Mouse (Mus musculus): ENCODE measurements around the gene Btf3l4. TPM values are rescaled to one million over a fixed set of nuclear protein-coding genes. Genes with fewer than 3 reads are reported as not detected.

The Btf3l4 gene
- total and polyA plus RNA-seq, 3 experiments = 8.8 to 119 (median 88.3) TPM

DNA sequence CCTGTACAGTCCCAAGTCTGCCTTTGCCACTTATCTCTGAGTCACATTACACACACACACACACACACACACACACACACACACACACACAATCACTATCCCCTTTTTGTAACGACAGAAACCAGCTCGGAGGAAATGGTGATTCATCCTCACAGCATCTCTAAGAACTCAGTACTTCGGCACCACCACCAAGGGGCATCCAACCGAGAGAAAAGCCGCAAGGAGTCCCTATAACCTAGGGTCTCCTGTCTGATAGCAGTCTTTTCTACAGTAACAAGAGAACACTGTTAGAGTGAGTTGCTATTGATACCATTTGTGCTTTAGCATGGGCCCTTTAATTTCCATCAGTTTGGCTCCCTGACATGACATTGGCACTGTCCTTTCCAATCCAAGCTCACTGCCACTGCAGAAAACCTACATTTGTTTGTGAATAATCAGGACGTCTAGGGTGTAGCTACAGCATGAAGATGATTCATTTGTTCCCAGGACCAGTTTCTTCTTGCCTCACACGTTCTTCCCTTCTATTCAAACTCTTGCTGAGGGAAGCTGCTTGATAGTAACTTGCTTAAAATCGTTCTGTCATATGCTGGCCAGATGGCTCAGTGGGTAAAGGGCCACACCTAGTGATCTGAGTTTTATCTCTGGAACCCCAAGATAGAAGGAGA, 50.9 kb downstream of the Btf3l4 start:
- peaks cover 25% of the 10 kb centered on the region for H3K27me3 ChIP-seq (ENCODE audit: insufficient read depth, low read length)
- H3K36me3 ChIP-seq (replicated peaks) = no peaks in the 10 kb centered on the region
- H3K4me3 ChIP-seq (ENCODE audit: low read depth, low read length) = no peak overlapping the region
- TF ChIP-seq CTCF (IDR thresholded peaks at IDR 0.05; ENCODE audit: low read depth, low read length) (no peak), POLR2AphosphoS5 (IDR thresholded peaks at IDR 0.05; ENCODE audit: insufficient replicate concordance, low read depth, low read length) (no peak), GATA1 (IDR thresholded peaks at IDR 0.05; ENCODE audit: borderline replicate concordance, low read length) (no peak), GATA2 (IDR thresholded peaks at IDR 0.05; ENCODE audit: borderline replicate concordance, low read depth, low read length) (no peak), TAL1 (conservative IDR thresholded peaks at IDR 0.05; ENCODE audit: low read depth, low read length) (no peak)
- peaks cover 4% of the 10 kb centered on the region; the same call in 1 of the 2 replicates for H3K4me1 ChIP-seq (ENCODE audit: insufficient read depth, low read depth, low read length)
- no peaks in the 10 kb centered on the region; the same call in 1 of the 2 replicates for H3K9me3 ChIP-seq (replicated peaks)
- ATAC-seq (ENCODE audit: extremely low read depth, insufficient number of reproducible peaks, low FRiP score, poor library complexity, severe bottlenecking) (no peak), DNase-seq (ENCODE audit: low spot score) (no peak)

- no peak for TF ChIP-seq POLR2AphosphoS5 (IDR thresholded peaks at IDR 0.05; ENCODE audit: insufficient replicate concordance, low read depth, low read length)
- no peak for TF ChIP-seq GATA1 (IDR thresholded peaks at IDR 0.05; ENCODE audit: borderline replicate concordance, low read length)
- TF ChIP-seq CTCF (IDR thresholded peaks at IDR 0.05; ENCODE audit: low read depth, low read length) = no peak
- no peak for TF ChIP-seq GATA2 (IDR thresholded peaks at IDR 0.05; ENCODE audit: borderline replicate concordance, low read depth, low read length)
- H3K4me1 ChIP-seq (ENCODE audit: insufficient read depth, low read depth, low read length) = peaks cover 4% of the 10 kb centered on the region; the same call in 1 of the 2 replicates
- H3K9me3 ChIP-seq (replicated peaks) = no peaks in the 10 kb centered on the region; the same call in 1 of the 2 replicates
- no peak overlapping the region for H3K4me3 ChIP-seq (ENCODE audit: low read depth, low read length)
- ATAC-seq (ENCODE audit: extremely low read depth, insufficient number of reproducible peaks, low FRiP score, poor library complexity, severe bottlenecking) (no peak), DNase-seq (ENCODE audit: low spot score) (no peak)
- no peaks in the 10 kb centered on the region for H3K36me3 ChIP-seq (replicated peaks)
- H3K27me3 ChIP-seq (ENCODE audit: insufficient read depth, low read length) = peaks cover 25% of the 10 kb centered on the region
These were observed 51.8 kb downstream of the Btf3l4 start for GRCm38 (mm10) chr4:108781596-108781995.

DNA sequence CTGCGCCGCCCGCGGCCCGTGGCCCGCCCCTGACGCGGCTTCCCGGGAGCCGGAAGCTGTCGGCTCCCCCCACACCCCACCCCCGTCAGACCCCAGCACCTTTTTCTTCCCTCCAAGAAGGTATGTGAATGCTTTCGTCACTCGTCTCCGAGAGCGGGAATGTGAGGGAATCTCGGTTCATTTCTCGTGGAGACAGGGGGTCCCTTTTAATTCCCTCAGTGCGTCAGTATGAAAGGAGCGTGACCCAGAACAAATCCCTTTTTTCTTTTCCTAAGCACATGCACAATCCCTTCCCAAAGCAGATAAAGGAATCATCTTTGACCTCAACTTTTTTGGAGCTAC, 52.6 kb downstream of the Btf3l4 start:
- no peaks in the 10 kb centered on the region for H3K36me3 ChIP-seq (replicated peaks)
- H3K4me1 ChIP-seq (ENCODE audit: insufficient read depth, low read depth, low read length) = peaks cover 4% of the 10 kb centered on the region; the same call in 1 of the 2 replicates
- DNase-seq (ENCODE audit: low spot score) (no peak), ATAC-seq (ENCODE audit: extremely low read depth, insufficient number of reproducible peaks, low FRiP score, poor library complexity, severe bottlenecking) (no peak)
- TF ChIP-seq CTCF (IDR thresholded peaks at IDR 0.05; ENCODE audit: low read depth, low read length) = no peak
- TF ChIP-seq POLR2AphosphoS5 (IDR thresholded peaks at IDR 0.05; ENCODE audit: insufficient replicate concordance, low read depth, low read length) = no peak
- TF ChIP-seq TAL1 (conservative IDR thresholded peaks at IDR 0.05; ENCODE audit: low read depth, low read length) = no peak
- TF ChIP-seq GATA1 (IDR thresholded peaks at IDR 0.05; ENCODE audit: borderline replicate concordance, low read length) = no peak
- TF ChIP-seq GATA2 (IDR thresholded peaks at IDR 0.05; ENCODE audit: borderline replicate concordance, low read depth, low read length) = no peak
- H3K9me3 ChIP-seq (replicated peaks) = no peaks in the 10 kb centered on the region; the same call in 1 of the 2 replicates
- H3K27me3 ChIP-seq (ENCODE audit: insufficient read depth, low read length) = peaks cover 23% of the 10 kb centered on the region
- H3K4me3 ChIP-seq (ENCODE audit: low read depth, low read length) = peak overlapping the region; percentile 53; the same call in 1 of the 2 replicates

- H3K27me3 ChIP-seq (ENCODE audit: insufficient read depth, low read length) = peaks cover 23% of the 10 kb centered on the region
- no peaks in the 10 kb centered on the region; the same call in 1 of the 2 replicates for H3K9me3 ChIP-seq (replicated peaks)
- ATAC-seq (ENCODE audit: extremely low read depth, insufficient number of reproducible peaks, low FRiP score, poor library complexity, severe bottlenecking) = no peak
- peaks cover 4% of the 10 kb centered on the region; the same call in 1 of the 2 replicates for H3K4me1 ChIP-seq (ENCODE audit: insufficient read depth, low read depth, low read length)
- H3K4me3 ChIP-seq (ENCODE audit: low read depth, low read length) = peak within 1 kb of the TSS; percentile 53; the same call in 1 of the 2 replicates
- TF ChIP-seq POLR2AphosphoS5 (IDR thresholded peaks at IDR 0.05; ENCODE audit: insufficient replicate concordance, low read depth, low read length) = no peak
- no peak for TF ChIP-seq GATA1 (IDR thresholded peaks at IDR 0.05; ENCODE audit: borderline replicate concordance, low read length)
- TF ChIP-seq TAL1 (conservative IDR thresholded peaks at IDR 0.05; ENCODE audit: low read depth, low read length) = no peak
- TF ChIP-seq GATA2 (IDR thresholded peaks at IDR 0.05; ENCODE audit: borderline replicate concordance, low read depth, low read length) = no peak
- TF ChIP-seq CTCF (IDR thresholded peaks at IDR 0.05; ENCODE audit: low read depth, low read length) = no peak
- DNase-seq (ENCODE audit: low spot score) = peak; percentile 4
- no peaks in the 10 kb centered on the region for H3K36me3 ChIP-seq (replicated peaks)
These were observed 53.2 kb downstream of the Btf3l4 start, which contains the start of gene Zfyve9 for GRCm38 (mm10) chr4:108780057-108780863. Gene Zfyve9 (minus strand): TSS chr4:108780798.

DNA sequence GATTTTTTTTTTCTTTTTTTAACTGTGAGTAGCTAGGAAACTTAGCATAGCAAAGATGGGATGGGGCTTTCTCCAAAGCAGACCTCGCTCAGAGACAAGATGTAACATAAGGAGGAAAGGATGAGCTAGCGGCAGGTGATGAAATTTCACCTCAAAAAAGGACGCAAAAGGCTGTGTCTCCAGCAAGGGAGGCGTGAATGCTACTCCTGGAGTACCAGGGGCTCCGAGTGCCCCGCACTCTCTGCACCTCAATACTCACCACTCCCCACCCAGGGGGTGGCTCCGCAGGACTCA, 53.7 kb downstream of the Btf3l4 start:
- Histone ChIP-seq H3K36me3 (replicated peaks) (no peaks in the 10 kb centered on the region), H3K9me3 (replicated peaks) (no peaks in the 10 kb centered on the region; the same call in 1 of the 2 replicates), H3K27me3 (ENCODE audit: insufficient read depth, low read length) (peaks cover 23% of the 10 kb centered on the region), H3K4me1 (ENCODE audit: insufficient read depth, low read depth, low read length) (peaks cover 4% of the 10 kb centered on the region; the same call in 1 of the 2 replicates), H3K4me3 (ENCODE audit: low read depth, low read length) (no peak overlapping the region)
- DNase-seq (ENCODE audit: low spot score) (no peak), ATAC-seq (ENCODE audit: extremely low read depth, insufficient number of reproducible peaks, low FRiP score, poor library complexity, severe bottlenecking) (no peak)
- TF ChIP-seq POLR2AphosphoS5 (IDR thresholded peaks at IDR 0.05; ENCODE audit: insufficient replicate concordance, low read depth, low read length) (no peak), GATA1 (IDR thresholded peaks at IDR 0.05; ENCODE audit: borderline replicate concordance, low read length) (no peak), GATA2 (IDR thresholded peaks at IDR 0.05; ENCODE audit: borderline replicate concordance, low read depth, low read length) (no peak), CTCF (IDR thresholded peaks at IDR 0.05; ENCODE audit: low read depth, low read length) (no peak), TAL1 (conservative IDR thresholded peaks at IDR 0.05; ENCODE audit: low read depth, low read length) (no peak)

DNA sequence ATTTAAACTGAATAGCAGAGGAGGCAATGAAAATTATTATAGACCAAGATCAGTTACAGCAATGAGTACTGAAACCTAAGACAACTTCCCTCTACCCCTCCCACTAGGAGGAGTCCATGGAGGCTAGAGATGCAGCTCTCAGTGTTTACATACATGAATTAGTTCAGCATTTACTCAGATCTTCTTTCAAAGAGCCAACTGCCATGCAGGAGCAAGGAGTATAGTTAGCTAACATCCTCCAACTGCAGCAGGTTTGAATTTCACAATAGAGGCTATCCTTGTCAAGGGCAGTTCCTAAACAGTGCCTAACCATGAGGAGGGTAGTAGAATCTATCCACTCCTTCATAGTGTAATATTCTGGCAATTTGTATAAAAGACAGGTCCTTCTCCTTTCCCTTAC, 64.9 kb downstream of the Btf3l4 start:
- Histone ChIP-seq H3K4me3 (ENCODE audit: low read depth, low read length) (no peak overlapping the region), H3K36me3 (replicated peaks) (no peaks in the 10 kb centered on the region), H3K9me3 (replicated peaks) (no peaks in the 10 kb centered on the region), H3K27me3 (ENCODE audit: insufficient read depth, low read length) (peaks cover 13% of the 10 kb centered on the region; the same call in 1 of the 2 replicates), H3K4me1 (ENCODE audit: insufficient read depth, low read depth, low read length) (no peaks in the 10 kb centered on the region)
- TF ChIP-seq TAL1 (conservative IDR thresholded peaks at IDR 0.05; ENCODE audit: low read depth, low read length) = no peak
- TF ChIP-seq POLR2AphosphoS5 (IDR thresholded peaks at IDR 0.05; ENCODE audit: insufficient replicate concordance, low read depth, low read length) = no peak
- TF ChIP-seq CTCF (IDR thresholded peaks at IDR 0.05; ENCODE audit: low read depth, low read length) = no peak
- TF ChIP-seq GATA2 (IDR thresholded peaks at IDR 0.05; ENCODE audit: borderline replicate concordance, low read depth, low read length) = no peak
- TF ChIP-seq GATA1 (IDR thresholded peaks at IDR 0.05; ENCODE audit: borderline replicate concordance, low read length) = no peak
- ATAC-seq (ENCODE audit: extremely low read depth, insufficient number of reproducible peaks, low FRiP score, poor library complexity, severe bottlenecking) (no peak), DNase-seq (ENCODE audit: low spot score) (no peak)

Other genes with a start within 250 kb of the Btf3l4 start
- gene Cc2d1b, start 213.7 kb downstream of the Btf3l4 start, total RNA-seq (2014; fragmentation: Nextera tagmentation) = 35.0 and 45.7 TPM in 2 replicates
- 75.9 and 85.8 TPM in 2 replicates for gene Cc2d1b, start 213.7 kb downstream of the Btf3l4 start, total RNA-seq (2017)
- gene Cc2d1b, start 213.7 kb downstream of the Btf3l4 start, polyA plus RNA-seq (2012) = 73.5 and 80.8 TPM in 2 replicates
- gene 3110021N24Rik, start 114.0 kb downstream of the Btf3l4 start, total RNA-seq (2014; fragmentation: Nextera tagmentation) = not detected in 2 replicates
- gene 3110021N24Rik, start 114.0 kb downstream of the Btf3l4 start, total RNA-seq (2017) = 0.05 TPM in 1 of 2 replicates, not detected in the other
- gene 3110021N24Rik, start 114.0 kb downstream of the Btf3l4 start, polyA plus RNA-seq (2012) = not detected in 2 replicates
- gene Zfyve9, start 52.8 kb downstream of the Btf3l4 start, total RNA-seq (2014; fragmentation: Nextera tagmentation) = not detected in 2 replicates
- 0.16 and 0.17 TPM in 2 replicates for gene Zfyve9, start 52.8 kb downstream of the Btf3l4 start, total RNA-seq (2017)
- gene Zfyve9, start 52.8 kb downstream of the Btf3l4 start, polyA plus RNA-seq (2012) = not detected in 2 replicates
- gene Txndc12, start 987 bp upstream of the Btf3l4 start, total RNA-seq (2014; fragmentation: Nextera tagmentation) = 76.2 and 79.1 TPM in 2 replicates
- gene Txndc12, start 987 bp upstream of the Btf3l4 start, total RNA-seq (2017) = 54.4 and 56.6 TPM in 2 replicates
- 7.7 and 10.2 TPM in 2 replicates for gene Txndc12, start 987 bp upstream of the Btf3l4 start, polyA plus RNA-seq (2012)
- gene Kti12, start 14.2 kb upstream of the Btf3l4 start, total RNA-seq (2014; fragmentation: Nextera tagmentation) = 32.5 and 34.4 TPM in 2 replicates
- gene Kti12, start 14.2 kb upstream of the Btf3l4 start, total RNA-seq (2017) = 36.9 and 39.3 TPM in 2 replicates
- 89.1 and 98.8 TPM in 2 replicates for gene Kti12, start 14.2 kb upstream of the Btf3l4 start, polyA plus RNA-seq (2012)
- not detected in 2 replicates for gene A730015C16Rik, start 15.0 kb upstream of the Btf3l4 start, total RNA-seq (2014; fragmentation: Nextera tagmentation)
- 0.35 and 0.60 TPM in 2 replicates for gene A730015C16Rik, start 15.0 kb upstream of the Btf3l4 start, total RNA-seq (2017)
- 0.07 TPM in 1 of 2 replicates, not detected in the other for gene A730015C16Rik, start 15.0 kb upstream of the Btf3l4 start, polyA plus RNA-seq (2012)
- gene Rab3b, start 45.4 kb upstream of the Btf3l4 start, total RNA-seq (2014; fragmentation: Nextera tagmentation) = not detected in 2 replicates
- gene Rab3b, start 45.4 kb upstream of the Btf3l4 start, total RNA-seq (2017) = 0.05 and 0.06 TPM in 2 replicates
- gene Rab3b, start 45.4 kb upstream of the Btf3l4 start, polyA plus RNA-seq (2012) = 0.13 TPM in 1 of 2 replicates, not detected in the other
- 261 and 309 TPM in 2 replicates for gene Nrd1, start 167.0 kb upstream of the Btf3l4 start, total RNA-seq (2014; fragmentation: Nextera tagmentation)
- gene Nrd1, start 167.0 kb upstream of the Btf3l4 start, total RNA-seq (2017) = 103 and 117 TPM in 2 replicates
- 26.9 and 32.9 TPM in 2 replicates for gene Nrd1, start 167.0 kb upstream of the Btf3l4 start, polyA plus RNA-seq (2012)